Comparison of ENCODE assay signal across 21 mouse cellular contexts in genomic region chr14:79619802-79620201, GRCm38 (mm10). TPM values are rescaled to one million over a fixed set of nuclear protein-coding genes. Genes with fewer than 3 reads are reported as not detected.
A peak's percentile ranks its signal among the peaks of the same experiment; 100 is the strongest.
DNase-seq lines count a peak whose midpoint lies in the region; TF ChIP-seq lines count a peak whose summit lies in the region.
"Had no signal": no experiment of that assay in that cellular context is flagged by ENCODE, and none has a peak within 500 bp of the region (broad histone marks: within the 10 kb centered on the region; RNA-seq: fewer than 3 reads in every experiment).

No protein-coding gene starts in this region.

- dilution Hi-C loops in CH12.LX (cut with MboI; ENCODE audit: extremely low pct_ligation_motif_present, extremely low pct_unique_long_range_greater_than_20kb, low sequenced_read_pairs) = no loop called here

- no peak overlapping the region for H3K4me3 ChIP-seq in CH12.LX (replicated peaks in 1 of 3; ENCODE audit: low read depth in 2 of 3, low read length in 2 of 3, poor library complexity in 1 of 3)

- peak; percentile 55 for TF ChIP-seq EP300 in CH12.LX (IDR thresholded peaks at IDR 0.05; ENCODE audit: low read length)

- in situ Hi-C loops in CH12.LX (cut with MboI; ENCODE audit: low pct_ligation_motif_present, low pct_unique_long_range_greater_than_20kb, low sequenced_read_pairs) = loop anchor here (25.0 kb wide), 2 partner anchors 267 to 592 kb away; no protein-coding TSS in a partner anchor

- H3K27ac ChIP-seq in CH12.LX (ENCODE audit: insufficient read depth, low read depth) = peak overlapping the region; percentile 52; the same call in 1 of the 2 replicates

- TF ChIP-seq RAD21 in CH12.LX (IDR thresholded peaks at IDR 0.05; ENCODE audit: low read depth, low read length) = no peak

- H3K9me3 ChIP-seq in CH12.LX (replicated peaks; ENCODE audit: low read length) = no peaks in the 10 kb centered on the region
- H3K9me3 ChIP-seq: G1E had no signal

- peaks cover 4 to 28% of the 10 kb centered on the region in 2 experiments; a peak in 3 of 4 replicates for H3K4me1 ChIP-seq in CH12.LX (ENCODE audit: control insufficient read depth in 1 of 2, insufficient read depth in 2 of 2)

- no peaks in the 10 kb centered on the region; the same call in 1 of the 2 replicates for H3K79me2 ChIP-seq in CH12.LX (replicated peaks; ENCODE audit: control insufficient read depth, extremely low read depth, insufficient read depth, poor library complexity, severe bottlenecking)

- TF ChIP-seq CTCF in CH12.LX (conservative IDR thresholded peaks at IDR 0.05 in 1 of 2, IDR thresholded peaks at IDR 0.05 in 1 of 2; ENCODE audit: low read depth in 2 of 2, low read length in 2 of 2) = no peak

- no peak for TF ChIP-seq POLR2A in CH12.LX (IDR thresholded peaks at IDR 0.05; ENCODE audit: low read depth, low read length)

- no peak overlapping the region for H3K9ac ChIP-seq in CH12.LX (ENCODE audit: insufficient read depth, low read depth)

- H3K36me3 ChIP-seq in CH12.LX (replicated peaks in 1 of 2; ENCODE audit: control insufficient read depth in 1 of 2, insufficient read depth in 1 of 2, low read length in 1 of 2) = peaks cover 33 to 67% of the 10 kb centered on the region in 2 experiments

- DNase-seq in CH12.LX (ENCODE audit: extremely low read depth) = peak; percentile 64
- DNase-seq in cerebellum, postnatal 4 days (ENCODE audit: low spot score in 2 of 2) = no peak
- DNase-seq: adrenal gland, adult 2 months; adrenal gland, adult 8-10 months; adrenal gland, postnatal 10 days; adrenal gland, postnatal 14 days; adrenal gland, postnatal 25 days; adrenal gland, postnatal 36 days; B cell, adult 2 months; cerebellum, adult 11 months; cerebellum, adult 11-12 months; cerebellum, adult 18-20 months; cerebellum, adult 2 months; cerebellum, adult 8-10 months had no signal

- H3K4me2 ChIP-seq in CH12.LX (ENCODE audit: insufficient read depth, low read depth, poor library complexity, severe bottlenecking) = peak overlapping the region; percentile 1; the same call in 1 of the 2 replicates

- no peaks in the 10 kb centered on the region for H3K27me3 ChIP-seq in CH12.LX (replicated peaks)
- H3K27me3 ChIP-seq: Patski had no signal

TF ChIP-seq in CH12.LX, 34 proteins besides CTCF, POLR2A, EP300 and RAD21:
- TF ChIP-seq IRF4 (IDR thresholded peaks at IDR 0.05; ENCODE audit: low read depth, low read length) (peak; percentile 85), TBP (conservative IDR thresholded peaks at IDR 0.05; ENCODE audit: low read depth, low read length) (no peak), KAT2A (IDR thresholded peaks at IDR 0.05; ENCODE audit: insufficient replicate concordance, low read length) (no peak), NRF1 (IDR thresholded peaks at IDR 0.05; ENCODE audit: low read depth, low read length) (0 out of 2 replicates have a peak, but pooled peaks have one; percentile 19), ELF1 (IDR thresholded peaks at IDR 0.05; ENCODE audit: low read depth, low read length) (0 out of 2 replicates have a peak, but pooled peaks have one; percentile 10), BHLHE40 (IDR thresholded peaks at IDR 0.05; ENCODE audit: low read depth, low read length) (peak; percentile 27; the same call in 1 of the 2 replicates), JUN (IDR thresholded peaks at IDR 0.05; ENCODE audit: insufficient read depth, low read depth, low read length) (0 out of 2 replicates have a peak, but pooled peaks have one; percentile 22), MAFK (IDR thresholded peaks at IDR 0.05; ENCODE audit: insufficient replicate concordance, low read length) (no peak), TCF12 (IDR thresholded peaks at IDR 0.05; ENCODE audit: low read depth, low read length) (peak; percentile 32; the same call in 1 of the 2 replicates), ETS1 (conservative IDR thresholded peaks at IDR 0.05; ENCODE audit: low read depth, low read length) (peak; percentile 24; the same call in 1 of the 2 replicates), MEF2A (IDR thresholded peaks at IDR 0.05; ENCODE audit: borderline replicate concordance, low read depth, low read length) (peak; percentile 35; the same call in 1 of the 2 replicates)

RNA-seq across cellular contexts. Expression of gene Sugt1, which starts 32.3 kb away (rescaled TPM):
- total RNA-seq in CH12.LX (2012; rRNA removed) (91.9 and 103 TPM in 2 replicates), CH12.LX (2014; rRNA removed) (114 and 141 TPM in 2 replicates)
- 118 and 153 TPM in 2 replicates for polyA plus RNA-seq in CH12.LX (2012; ENCODE audit: insufficient read length, low read depth)

RNA-seq across cellular contexts. Expression of gene Cnmd, which starts 42.2 kb away (rescaled TPM):
- not detected in 2 replicates for total RNA-seq in CH12.LX (2012; rRNA removed)
- not detected in 2 replicates for total RNA-seq in CH12.LX (2014; rRNA removed)
- not detected in 2 replicates for polyA plus RNA-seq in CH12.LX (2012; ENCODE audit: insufficient read length, low read depth)
- total RNA-seq: ES-E14, MEL had no signal
- polyA plus RNA-seq: activated CD4-positive, CD25-positive, alpha-beta regulatory T cell, adult 4 months; adrenal gland, adult 2 months; C2C12; CD4-positive, CD25-positive, alpha-beta regulatory T cell, adult 4 months; G1E had no signal
